Mouse (Mus musculus): ENCODE results near the gene Ccdc148. TPM values are rescaled to one million over a fixed set of nuclear protein-coding genes. Genes with fewer than 3 reads are reported as not detected.

Gene Ccdc148
- polyA plus RNA-seq, 1 experiment: 0.14 TPM

DNA sequence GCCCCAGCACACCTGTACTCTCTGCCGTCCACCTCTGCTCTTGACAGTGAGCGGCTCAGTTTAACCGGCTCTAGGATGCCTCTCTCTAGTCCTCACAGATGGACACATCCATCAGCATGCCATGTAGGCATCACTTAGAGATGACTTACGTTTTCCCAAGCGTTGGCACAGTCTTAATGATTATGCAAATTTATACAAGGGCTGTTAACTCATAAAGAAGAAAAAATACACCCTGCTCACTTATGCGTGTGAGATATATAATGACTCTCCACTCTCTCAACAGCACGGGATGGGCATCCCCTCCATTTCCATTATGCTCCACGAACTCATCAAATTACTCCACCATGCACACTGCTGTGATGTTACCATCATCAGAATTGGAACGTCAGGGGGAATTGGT is 386.6 kb downstream of the Ccdc148 start:
- Histone ChIP-seq H3K27ac (ENCODE audit: insufficient read depth, low read depth, low read length) (no peak overlapping the region), H3K27me3 (ENCODE audit: control insufficient read depth, insufficient read depth, low read length) (no peaks in the 10 kb centered on the region), H3K36me3 (ENCODE audit: control insufficient read depth, insufficient read depth, low read length) (no peaks in the 10 kb centered on the region), H3K4me3 (ENCODE audit: low read depth, low read length) (no peak overlapping the region), H3K4me1 (ENCODE audit: control insufficient read depth, insufficient read depth, insufficient read length, low read length) (no peaks in the 10 kb centered on the region)
- TF ChIP-seq POLR2A (IDR thresholded peaks at IDR 0.05; ENCODE audit: low read depth, low read length) (no peak), CTCF (IDR thresholded peaks at IDR 0.05; ENCODE audit: extremely low read depth, insufficient read length, insufficient replicate concordance, low read depth, low read length) (no peak)
- WGBS: 83% methylated on average over 9 of the region's 9 CpGs

Other genes starting within 250 kb of the Ccdc148 start
- gene Pkp4, start 167 bp upstream of the Ccdc148 start, polyA plus RNA-seq (2012; rRNA removed): 35.8 and 77.4 TPM in 2 replicates

All from small intestine, adult 2 months (tissue).